Mouse (Mus musculus) forebrain, embryonic 11.5 days (tissue): ENCODE data around the gene Nr2c2. TPM values are rescaled to one million over a fixed set of nuclear protein-coding genes. Genes with fewer than 3 reads are reported as not detected.

ENCODE experiments used
- ATAC-seq: fragments of 200-750 bp; cut with Nextera tagmentation; replicated peaks from 2 replicates; pipeline ENCODE4 v1.8.0; 2017; ENCODE audit warnings: moderate TSS enrichment; ENCODE audit not compliant: low FRiP score
- DNase-seq: peaks from one replicate; pipeline ENCODE4 v3.0.0-alpha.2; 2017; ENCODE audit warnings: low spot score
- H3K27ac ChIP-seq: fragments of 300-500 bp; sonication (generic); 2 replicates; pipeline ENCODE4 v1.5.1; 2014; ENCODE audit warnings: low read depth, low read length
- H3K27me3 ChIP-seq: fragments of 300-500 bp; sonication (generic); 2 replicates; pipeline ENCODE4 v1.6.1; 2014; ENCODE audit warnings: mild to moderate bottlenecking, low read length, mixed read lengths; ENCODE audit not compliant: control insufficient read depth, insufficient read depth
- H3K36me3 ChIP-seq: fragments of 300-500 bp; sonication (generic); 2 replicates; pipeline ENCODE4 v1.6.1; 2014; ENCODE audit warnings: mild to moderate bottlenecking, low read length, moderate library complexity, mixed read lengths; ENCODE audit not compliant: control insufficient read depth, insufficient read depth
- H3K4me1 ChIP-seq: fragments of 300-500 bp; sonication (generic); replicated peaks from 2 replicates; pipeline ENCODE4 v1.6.1; 2014; ENCODE audit warnings: low read length, mixed read lengths; ENCODE audit not compliant: control insufficient read depth, insufficient read depth
- H3K4me2 ChIP-seq: fragments of 300-500 bp; sonication (generic); 2 replicates; pipeline ENCODE4 v1.6.1; 2014; ENCODE audit warnings: low read depth, mild to moderate bottlenecking, low read length, moderate library complexity, mixed read lengths; ENCODE audit not compliant: severe bottlenecking
- H3K4me3 ChIP-seq: fragments of 300-500 bp; sonication (generic); 2 replicates; pipeline ENCODE4 v1.5.1; 2014; ENCODE audit warnings: low read depth, low read length
- H3K9ac ChIP-seq: fragments of 300-500 bp; sonication (generic); 2 replicates; pipeline ENCODE4 v1.6.1; 2014; ENCODE audit warnings: low read length
- H3K9me3 ChIP-seq: fragments of 300-500 bp; sonication (generic); 2 replicates; pipeline ENCODE4 v1.6.1; 2016; ENCODE audit warnings: low read length, mixed read lengths; ENCODE audit not compliant: control insufficient read depth
- WGBS: fragments of 180-500 bp; shearing (Covaris S2); extraction: QIAGEN DNeasy Blood & Tissue Kit; methylation state at CpG from one replicate; pipeline ENCODE4 v1.1.7; 2014; 5-methylcytosine and 5-hydroxymethylcytosine counted together
- polyA plus RNA-seq: library from polyadenylated mRNA; unstranded; fragments of >200 nt; fragmentation: Nextera tagmentation; extraction: Ambion mirVana; gene quantifications from 2 replicates; pipeline ENCODE4 v1.2.1, GENCODE M21; 2014

Gene Nr2c2
- polyA plus RNA-seq, 1 experiment from 2014 or later = 38.5 TPM

GRCm38 (mm10) chr6:92199414-92199813 lies 108.2 kb downstream of the Nr2c2 start:
- Histone ChIP-seq H3K4me1 (no peaks in the 10 kb centered on the region), H3K4me3 (no peak overlapping the region), H3K9ac (no peak overlapping the region), H3K9me3 (no peaks in the 10 kb centered on the region), H3K4me2 (no peak overlapping the region), H3K27ac (no peak overlapping the region), H3K36me3 (peaks cover 7% of the 10 kb centered on the region; the same call in 1 of the 2 replicates), H3K27me3 (no peaks in the 10 kb centered on the region)
- 93% methylated on average over 8 of the region's 8 CpGs for WGBS
- ATAC-seq (no peak), DNase-seq (no peak)

GRCm38 (mm10) chr6:92214055-92214772 lies 123.0 kb downstream of the Nr2c2 start:
- H3K4me1 ChIP-seq = peaks cover 5% of the 10 kb centered on the region

GRCm38 (mm10) chr6:92214773-92215449 lies 123.7 kb downstream of the Nr2c2 start, which contains the start of gene Rbsn:
Gene Rbsn, minus strand, starts transcription at chr6:92214925.
- DNase-seq = peak; percentile 96
- H3K9ac ChIP-seq = peak within 1 kb of the TSS; percentile 92
- H3K4me2 ChIP-seq = peak within 1 kb of the TSS; percentile 67
- WGBS = 11% methylated on average over 35 of the region's 35 CpGs
- peak within 1 kb of the TSS; percentile 95 for H3K4me3 ChIP-seq
- H3K36me3 ChIP-seq = no peaks in the 10 kb centered on the region
- H3K27ac ChIP-seq = peak within 1 kb of the TSS; percentile 59
- H3K27me3 ChIP-seq = no peaks in the 10 kb centered on the region
- peaks cover 5% of the 10 kb centered on the region for H3K4me1 ChIP-seq
- ATAC-seq = peak; percentile 95
- H3K9me3 ChIP-seq = no peaks in the 10 kb centered on the region

More at GRCm38 (mm10) chr6:92214055-92214772, 123.0 kb downstream of the Nr2c2 start:
- DNase-seq (peak; percentile 53), ATAC-seq (peak; percentile 43; the same call in 1 of the 2 replicates)
- Histone ChIP-seq H3K9me3 (no peaks in the 10 kb centered on the region), H3K4me3 (peak overlapping the region; percentile 95), H3K27me3 (no peaks in the 10 kb centered on the region), H3K4me2 (peak overlapping the region; percentile 67), H3K9ac (peak overlapping the region; percentile 92), H3K27ac (peak overlapping the region; percentile 59), H3K36me3 (no peaks in the 10 kb centered on the region)
- WGBS = under 1% methylated on average over 48 of the region's 48 CpGs

GRCm38 (mm10) chr6:92219445-92219844 lies 128.3 kb downstream of the Nr2c2 start:
- Histone ChIP-seq H3K4me3 (no peak overlapping the region), H3K36me3 (no peaks in the 10 kb centered on the region), H3K27me3 (no peaks in the 10 kb centered on the region), H3K9me3 (no peaks in the 10 kb centered on the region), H3K4me1 (no peaks in the 10 kb centered on the region), H3K27ac (no peak overlapping the region), H3K9ac (no peak overlapping the region), H3K4me2 (no peak overlapping the region)
- ATAC-seq (no peak), DNase-seq (peak; percentile 55)
- WGBS = 47% methylated on average over 3 of the region's 3 CpGs

- Histone ChIP-seq H3K4me2 (no peak overlapping the region), H3K4me1 (no peaks in the 10 kb centered on the region), H3K36me3 (no peaks in the 10 kb centered on the region), H3K27ac (no peak overlapping the region), H3K27me3 (no peaks in the 10 kb centered on the region), H3K9ac (no peak overlapping the region), H3K4me3 (no peak overlapping the region), H3K9me3 (no peaks in the 10 kb centered on the region)
- ATAC-seq (no peak), DNase-seq (no peak)
- 82% methylated on average over 6 of the region's 6 CpGs for WGBS
Measured at GRCm38 (mm10) chr6:92221604-92222003, 130.4 kb downstream of the Nr2c2 start.

- 89% methylated on average over 3 of the region's 3 CpGs for WGBS
- Histone ChIP-seq H3K4me1 (no peaks in the 10 kb centered on the region), H3K36me3 (no peaks in the 10 kb centered on the region), H3K9ac (no peak overlapping the region), H3K27ac (no peak overlapping the region), H3K4me2 (no peak overlapping the region), H3K27me3 (no peaks in the 10 kb centered on the region), H3K9me3 (no peaks in the 10 kb centered on the region), H3K4me3 (no peak overlapping the region)
- DNase-seq (no peak), ATAC-seq (no peak)
Measured at GRCm38 (mm10) chr6:92222021-92222420, 130.8 kb downstream of the Nr2c2 start.

Other genes with a start within 250 kb of the Nr2c2 start
- gene Ccdc174, start 213.3 kb upstream of the Nr2c2 start, polyA plus RNA-seq = 41.4 and 47.7 TPM in 2 replicates
- 0.68 and 0.73 TPM in 2 replicates for gene 4930590J08Rik, start 188.6 kb upstream of the Nr2c2 start, polyA plus RNA-seq
- 6.3 and 6.6 TPM in 2 replicates for gene Fgd5, start 112.5 kb upstream of the Nr2c2 start, polyA plus RNA-seq
- gene Mrps25, start 92.6 kb downstream of the Nr2c2 start, polyA plus RNA-seq = 86.2 and 87.7 TPM in 2 replicates
- 20.0 and 22.2 TPM in 2 replicates for gene Rbsn, start 123.5 kb downstream of the Nr2c2 start, polyA plus RNA-seq
- gene Trh, start 153.3 kb downstream of the Nr2c2 start, polyA plus RNA-seq = 1.0 and 1.2 TPM in 2 replicates